21 mouse cellular contexts compared by ENCODE assay signal in genomic region chr14:24973591-24973990, GRCm38 (mm10).
DNase-seq lines count a peak whose midpoint lies in the region; ATAC-seq lines count a peak whose summit lies in the region.
"Had no signal": no experiment of that assay in that cellular context is flagged by ENCODE, and none has a peak within 500 bp of the region (broad histone marks: within the 10 kb centered on the region; RNA-seq: fewer than 3 reads in every experiment).

No protein-coding gene starts in this region.

- peaks cover 20% of the 10 kb centered on the region for H3K4me1 ChIP-seq in forebrain, embryonic 15.5 days
- H3K4me1 ChIP-seq in forebrain, embryonic 11.5 days (replicated peaks; ENCODE audit: control insufficient read depth, insufficient read depth, low read length) = no peaks in the 10 kb centered on the region
- peaks cover 25% of the 10 kb centered on the region for H3K4me1 ChIP-seq in neural tube, embryonic 13.5 days (replicated peaks)
- peaks cover 9% of the 10 kb centered on the region for H3K4me1 ChIP-seq in neural tube, embryonic 15.5 days
- H3K4me1 ChIP-seq in hindbrain, embryonic 14.5 days (replicated peaks; ENCODE audit: control insufficient read depth, insufficient read depth, low read length) = peaks cover 9% of the 10 kb centered on the region

- ATAC-seq in forebrain, embryonic 15.5 days (replicated peaks) = peak; percentile 53; the same call in 1 of the 2 replicates
- ATAC-seq in forebrain, embryonic 11.5 days (replicated peaks; ENCODE audit: low FRiP score) = no peak
- no peak for ATAC-seq in neural tube, embryonic 13.5 days (ENCODE audit: low read depth)
- ATAC-seq in neural tube, embryonic 15.5 days (ENCODE audit: low FRiP score) = no peak
- no peak for ATAC-seq in hindbrain, embryonic 14.5 days (ENCODE audit: low FRiP score)
- ATAC-seq in frontal cortex, adult (ENCODE audit: low TSS enrichment) = no peak
- ATAC-seq: liver, postnatal 0 days had no signal

- no peak for DNase-seq in forebrain, embryonic 11.5 days (ENCODE audit: low spot score)
- no peak for DNase-seq in hindbrain, embryonic 14.5 days (ENCODE audit: low spot score)
- DNase-seq in B cell, adult 2 months = no peak
- DNase-seq: adrenal gland, adult 2 months; embryo, embryonic 11 days; gastrocnemius, adult 2 months; heart, postnatal 10 days; kidney, adult 18-20 months; kidney, postnatal 14 days; layer of hippocampus, postnatal 36 days; liver; liver, postnatal 0 days; lung, postnatal 10 days; retina, postnatal 1 day had no signal

- WGBS in forebrain, embryonic 15.5 days = 41% methylated on average over 4 of the region's 4 CpGs
- WGBS in forebrain, embryonic 11.5 days = 71% methylated on average over 4 of the region's 4 CpGs
- 55% methylated on average over 4 of the region's 4 CpGs for WGBS in neural tube, embryonic 13.5 days
- WGBS in neural tube, embryonic 15.5 days = 36% methylated on average over 4 of the region's 4 CpGs
- 54% methylated on average over 4 of the region's 4 CpGs for WGBS in hindbrain, embryonic 14.5 days

- no peak overlapping the region for H3K27ac ChIP-seq in forebrain, embryonic 15.5 days (replicated peaks)
- H3K27ac ChIP-seq in forebrain, embryonic 11.5 days (ENCODE audit: low read depth, low read length) = no peak overlapping the region
- H3K27ac ChIP-seq in neural tube, embryonic 13.5 days (replicated peaks) = peak overlapping the region; percentile 52; the same call in 1 of the 2 replicates
- H3K27ac ChIP-seq in neural tube, embryonic 15.5 days (replicated peaks) = no peak overlapping the region
- 0 out of 2 replicates have a peak overlapping the region, but pooled peaks have one; percentile 28 for H3K27ac ChIP-seq in hindbrain, embryonic 14.5 days
- H3K27ac ChIP-seq: gastrocnemius, adult 2 months; layer of hippocampus, adult 2 months; midbrain, embryonic 12.5 days had no signal

- no peak overlapping the region for H3K9ac ChIP-seq in forebrain, embryonic 15.5 days (replicated peaks)
- no peak overlapping the region for H3K9ac ChIP-seq in forebrain, embryonic 11.5 days (ENCODE audit: low read length)
- H3K9ac ChIP-seq in neural tube, embryonic 13.5 days = no peak overlapping the region
- no peak overlapping the region for H3K9ac ChIP-seq in neural tube, embryonic 15.5 days (replicated peaks)
- H3K9ac ChIP-seq in hindbrain, embryonic 14.5 days = no peak overlapping the region
- H3K9ac ChIP-seq: liver, postnatal 0 days; midbrain, embryonic 12.5 days had no signal

- H3K4me2 ChIP-seq in forebrain, embryonic 15.5 days (replicated peaks) = no peak overlapping the region
- no peak overlapping the region for H3K4me2 ChIP-seq in forebrain, embryonic 11.5 days (ENCODE audit: low read depth, low read length, severe bottlenecking)
- H3K4me2 ChIP-seq in neural tube, embryonic 13.5 days = no peak overlapping the region
- no peak overlapping the region for H3K4me2 ChIP-seq in neural tube, embryonic 15.5 days
- no peak overlapping the region for H3K4me2 ChIP-seq in hindbrain, embryonic 14.5 days (replicated peaks)
- H3K4me2 ChIP-seq: heart, embryonic 11.5 days; midbrain, embryonic 12.5 days had no signal

- no peaks in the 10 kb centered on the region for H3K36me3 ChIP-seq in forebrain, embryonic 15.5 days
- no peaks in the 10 kb centered on the region for H3K36me3 ChIP-seq in forebrain, embryonic 11.5 days (ENCODE audit: control insufficient read depth, insufficient read depth, low read length)
- H3K36me3 ChIP-seq in neural tube, embryonic 13.5 days = no peaks in the 10 kb centered on the region
- no peaks in the 10 kb centered on the region for H3K36me3 ChIP-seq in neural tube, embryonic 15.5 days
- no peaks in the 10 kb centered on the region for H3K36me3 ChIP-seq in hindbrain, embryonic 14.5 days (replicated peaks; ENCODE audit: control insufficient read depth, insufficient read depth)
- H3K36me3 ChIP-seq: midbrain, embryonic 12.5 days had no signal

- no peaks in the 10 kb centered on the region for H3K9me3 ChIP-seq in forebrain, embryonic 15.5 days
- H3K9me3 ChIP-seq in forebrain, embryonic 11.5 days (ENCODE audit: control insufficient read depth, low read length) = no peaks in the 10 kb centered on the region
- H3K9me3 ChIP-seq in neural tube, embryonic 13.5 days = no peaks in the 10 kb centered on the region
- H3K9me3 ChIP-seq in neural tube, embryonic 15.5 days (replicated peaks) = no peaks in the 10 kb centered on the region
- H3K9me3 ChIP-seq in hindbrain, embryonic 14.5 days (ENCODE audit: control insufficient read depth, low read length) = no peaks in the 10 kb centered on the region
- H3K9me3 ChIP-seq: midbrain, embryonic 12.5 days had no signal

- H3K4me3 ChIP-seq in forebrain, embryonic 15.5 days = no peak overlapping the region
- H3K4me3 ChIP-seq in forebrain, embryonic 11.5 days (ENCODE audit: low read depth, low read length) = no peak overlapping the region
- H3K4me3 ChIP-seq in neural tube, embryonic 13.5 days = no peak overlapping the region
- H3K4me3 ChIP-seq in neural tube, embryonic 15.5 days (replicated peaks) = no peak overlapping the region
- no peak overlapping the region for H3K4me3 ChIP-seq in hindbrain, embryonic 14.5 days (replicated peaks; ENCODE audit: low read length)
- H3K4me3 ChIP-seq: gastrocnemius, adult 2 months; layer of hippocampus, adult 2 months; midbrain, embryonic 12.5 days had no signal

- no peaks in the 10 kb centered on the region for H3K27me3 ChIP-seq in forebrain, embryonic 15.5 days
- no peaks in the 10 kb centered on the region for H3K27me3 ChIP-seq in forebrain, embryonic 11.5 days (ENCODE audit: control insufficient read depth, insufficient read depth, low read length)
- H3K27me3 ChIP-seq in neural tube, embryonic 13.5 days = no peaks in the 10 kb centered on the region
- no peaks in the 10 kb centered on the region for H3K27me3 ChIP-seq in neural tube, embryonic 15.5 days (replicated peaks)
- H3K27me3 ChIP-seq in hindbrain, embryonic 14.5 days (ENCODE audit: control insufficient read depth, insufficient read depth, low read length) = no peaks in the 10 kb centered on the region
- H3K27me3 ChIP-seq: midbrain, embryonic 12.5 days had no signal

Comparison
In these comparisons a context has a peak if more than half of its experiments do, and no peak if none do; other contexts are left out.
1. H3K27ac ChIP-seq: peak in neural tube, embryonic 13.5 days (single experiment) and hindbrain, embryonic 14.5 days (single experiment); none in forebrain, embryonic 15.5 days (single experiment), forebrain, embryonic 11.5 days (single experiment) and neural tube, embryonic 15.5 days (single experiment).